Mouse (Mus musculus): ENCODE data around the gene Plpp7. TPM values are rescaled to one million over a fixed set of nuclear protein-coding genes. Genes with fewer than 3 reads are reported as not detected.
A peak's percentile ranks its signal among the peaks of the same experiment; 100 is the strongest.

The Plpp7 gene
- polyA plus RNA-seq, 1 experiment from 2014 or later = 2.0 TPM

- H3K9ac ChIP-seq = no peak overlapping the region
- no peaks in the 10 kb centered on the region for H3K9me3 ChIP-seq (replicated peaks)
- peaks cover 42% of the 10 kb centered on the region for H3K4me1 ChIP-seq (replicated peaks)
- H3K4me2 ChIP-seq = no peak overlapping the region
- H3K27me3 ChIP-seq = no peaks in the 10 kb centered on the region
- no peak for ATAC-seq (ENCODE audit: low read depth)
- H3K36me3 ChIP-seq = no peaks in the 10 kb centered on the region
- no peak overlapping the region for H3K4me3 ChIP-seq (replicated peaks)
- no peak for DNase-seq
- H3K27ac ChIP-seq = no peak overlapping the region; the same call in 1 of the 2 replicates
- 57% methylated on average over 4 of the region's 4 CpGs for WGBS (ENCODE audit: insufficient replicate concordance)
These were observed 45.2 kb downstream of the Plpp7 start for GRCm38 (mm10) chr2:32140498-32140934.

GRCm38 (mm10) chr2:32141602-32142001, 46.3 kb downstream of the Plpp7 start:
- Histone ChIP-seq H3K9me3 (replicated peaks) (no peaks in the 10 kb centered on the region), H3K4me2 (no peak overlapping the region), H3K4me1 (replicated peaks) (peaks cover 44% of the 10 kb centered on the region), H3K27ac (no peak overlapping the region), H3K27me3 (no peaks in the 10 kb centered on the region), H3K4me3 (replicated peaks) (no peak overlapping the region), H3K36me3 (no peaks in the 10 kb centered on the region), H3K9ac (no peak overlapping the region)
- 52% methylated on average over 6 of the region's 6 CpGs for WGBS (ENCODE audit: insufficient replicate concordance)
- ATAC-seq (ENCODE audit: low read depth) (no peak), DNase-seq (no peak)

- no peak overlapping the region for H3K4me2 ChIP-seq
- no peaks in the 10 kb centered on the region for H3K27me3 ChIP-seq
- no peak overlapping the region for H3K9ac ChIP-seq
- H3K4me1 ChIP-seq (replicated peaks) = peaks cover 40% of the 10 kb centered on the region
- no peaks in the 10 kb centered on the region for H3K36me3 ChIP-seq
- DNase-seq (no peak), ATAC-seq (ENCODE audit: low read depth) (no peak)
- no peaks in the 10 kb centered on the region for H3K9me3 ChIP-seq (replicated peaks)
- H3K27ac ChIP-seq = no peak overlapping the region; the same call in 1 of the 2 replicates
- no peak overlapping the region for H3K4me3 ChIP-seq (replicated peaks)
- 59% methylated on average over 6 of the region's 6 CpGs for WGBS (ENCODE audit: insufficient replicate concordance)
These were observed 47.0 kb downstream of the Plpp7 start for GRCm38 (mm10) chr2:32142368-32142767.

- WGBS (ENCODE audit: insufficient replicate concordance) = 31% methylated on average over 5 of the region's 5 CpGs
- Histone ChIP-seq H3K27me3 (no peaks in the 10 kb centered on the region), H3K9me3 (replicated peaks) (no peaks in the 10 kb centered on the region), H3K9ac (peak overlapping the region; percentile 24; the same call in 1 of the 2 replicates), H3K4me3 (replicated peaks) (no peak overlapping the region), H3K36me3 (no peaks in the 10 kb centered on the region), H3K27ac (peak overlapping the region; percentile 88), H3K4me1 (replicated peaks) (peaks cover 25% of the 10 kb centered on the region), H3K4me2 (0 out of 2 replicates have a peak overlapping the region, but pooled peaks have one; percentile 6)
- DNase-seq = no peak
- ATAC-seq (ENCODE audit: low read depth) = peak; percentile 81
These were observed 49.3 kb downstream of the Plpp7 start for GRCm38 (mm10) chr2:32144633-32145032.

- 62% methylated on average over 5 of the region's 5 CpGs for WGBS (ENCODE audit: insufficient replicate concordance)
- H3K9me3 ChIP-seq (replicated peaks) = no peaks in the 10 kb centered on the region
- DNase-seq (no peak), ATAC-seq (ENCODE audit: low read depth) (no peak)
- H3K4me1 ChIP-seq (replicated peaks) = peaks cover 30% of the 10 kb centered on the region
- no peak overlapping the region for H3K27ac ChIP-seq
- no peak overlapping the region for H3K4me2 ChIP-seq
- no peaks in the 10 kb centered on the region for H3K27me3 ChIP-seq
- no peak overlapping the region for H3K9ac ChIP-seq
- H3K4me3 ChIP-seq (replicated peaks) = no peak overlapping the region
- no peaks in the 10 kb centered on the region for H3K36me3 ChIP-seq
These were observed 51.4 kb downstream of the Plpp7 start for GRCm38 (mm10) chr2:32146617-32147162.

GRCm38 (mm10) chr2:32150135-32150534, 54.8 kb downstream of the Plpp7 start:
- Histone ChIP-seq H3K9me3 (replicated peaks) (no peaks in the 10 kb centered on the region), H3K36me3 (no peaks in the 10 kb centered on the region), H3K27ac (peak overlapping the region; percentile 63), H3K27me3 (no peaks in the 10 kb centered on the region), H3K9ac (peak overlapping the region; percentile 98), H3K4me2 (peak overlapping the region; percentile 93), H3K4me1 (replicated peaks) (peaks cover 56% of the 10 kb centered on the region), H3K4me3 (replicated peaks) (peak overlapping the region; percentile 94)
- DNase-seq = no peak
- no peak for ATAC-seq (ENCODE audit: low read depth)
- WGBS (ENCODE audit: insufficient replicate concordance) = 52% methylated on average over 1 of the region's 1 CpGs

- H3K27ac ChIP-seq = peak overlapping the region; percentile 63
- no peaks in the 10 kb centered on the region for H3K27me3 ChIP-seq
- DNase-seq (no peak), ATAC-seq (ENCODE audit: low read depth) (no peak)
- WGBS (ENCODE audit: insufficient replicate concordance) = 7% methylated on average over 7 of the region's 7 CpGs
- H3K4me3 ChIP-seq (replicated peaks) = peak overlapping the region; percentile 94
- peaks cover 56% of the 10 kb centered on the region for H3K4me1 ChIP-seq (replicated peaks)
- peak overlapping the region; percentile 93 for H3K4me2 ChIP-seq
- H3K9ac ChIP-seq = peak overlapping the region; percentile 98
- no peaks in the 10 kb centered on the region for H3K9me3 ChIP-seq (replicated peaks)
- H3K36me3 ChIP-seq = no peaks in the 10 kb centered on the region
These were observed 55.2 kb downstream of the Plpp7 start for GRCm38 (mm10) chr2:32150562-32150923.

- ATAC-seq (ENCODE audit: low read depth) = peak; percentile 60
- Histone ChIP-seq H3K36me3 (no peaks in the 10 kb centered on the region), H3K27me3 (no peaks in the 10 kb centered on the region), H3K4me2 (peak within 1 kb of the TSS; percentile 93), H3K4me1 (replicated peaks) (peaks cover 60% of the 10 kb centered on the region), H3K9me3 (replicated peaks) (no peaks in the 10 kb centered on the region), H3K4me3 (replicated peaks) (peak within 1 kb of the TSS; percentile 94), H3K9ac (peak within 1 kb of the TSS; percentile 98), H3K27ac (peak within 1 kb of the TSS; percentile 95)
- DNase-seq = no peak
- WGBS (ENCODE audit: insufficient replicate concordance) = under 1% methylated on average over 74 of the region's 117 CpGs
These were observed 55.8 kb downstream of the Plpp7 start, which contains the start of gene Prrc2b for GRCm38 (mm10) chr2:32150924-32151659. Gene Prrc2b, plus strand, starts transcription at chr2:32151082.

GRCm38 (mm10) chr2:32151660-32152366, 56.5 kb downstream of the Plpp7 start:
- no peaks in the 10 kb centered on the region for H3K27me3 ChIP-seq
- peak overlapping the region; percentile 95 for H3K27ac ChIP-seq
- peak overlapping the region; percentile 93 for H3K4me2 ChIP-seq
- peak overlapping the region; percentile 94 for H3K4me3 ChIP-seq (replicated peaks)
- H3K9me3 ChIP-seq (replicated peaks) = no peaks in the 10 kb centered on the region
- peaks cover 64% of the 10 kb centered on the region for H3K4me1 ChIP-seq (replicated peaks)
- peak overlapping the region; percentile 98 for H3K9ac ChIP-seq
- ATAC-seq (ENCODE audit: low read depth) = peak; percentile 76
- WGBS (ENCODE audit: insufficient replicate concordance) = under 1% methylated on average over 22 of the region's 22 CpGs
- no peak for DNase-seq
- 0 out of 2 replicates have a peak, but pooled peaks cover 3% of the 10 kb centered on the region for H3K36me3 ChIP-seq

GRCm38 (mm10) chr2:32152367-32153034, 57.2 kb downstream of the Plpp7 start:
- DNase-seq = no peak
- 0 out of 2 replicates have a peak, but pooled peaks cover 3% of the 10 kb centered on the region for H3K36me3 ChIP-seq
- peaks cover 69% of the 10 kb centered on the region for H3K4me1 ChIP-seq (replicated peaks)
- peak; percentile 5; the same call in 1 of the 2 replicates for ATAC-seq (ENCODE audit: low read depth)
- WGBS (ENCODE audit: insufficient replicate concordance) = 19% methylated on average over 12 of the region's 12 CpGs
- H3K27ac ChIP-seq = peak overlapping the region; percentile 95
- peak overlapping the region; percentile 93 for H3K4me2 ChIP-seq
- peak overlapping the region; percentile 98 for H3K9ac ChIP-seq
- peak overlapping the region; percentile 94 for H3K4me3 ChIP-seq (replicated peaks)
- no peaks in the 10 kb centered on the region for H3K9me3 ChIP-seq (replicated peaks)
- H3K27me3 ChIP-seq = no peaks in the 10 kb centered on the region

Data from liver, embryonic 13.5 days (tissue).